Mouse (Mus musculus) limb, embryonic 10.5 days (tissue): Measurements from ENCODE around the gene Mamstr. TPM values are rescaled to one million over a fixed set of nuclear protein-coding genes. Genes with fewer than 3 reads are reported as not detected.

Experiments
- DNase-seq: peaks from one replicate; pipeline ENCODE4 v3.0.0-alpha.2; 2017; ENCODE audit warnings: low spot score
- H3K27ac ChIP-seq: fragments of 300-500 bp; sonication (generic); 2 replicates; pipeline ENCODE4 v1.5.1; 2016; ENCODE audit warnings: mild to moderate bottlenecking
- H3K27me3 ChIP-seq: fragments of 300-500 bp; sonication (generic); 2 replicates; pipeline ENCODE4 v1.6.1; 2016; ENCODE audit warnings: low read depth, mild to moderate bottlenecking; ENCODE audit not compliant: poor library complexity, severe bottlenecking
- H3K36me3 ChIP-seq: fragments of 300-500 bp; sonication (generic); 2 replicates; pipeline ENCODE4 v1.6.1; 2016; ENCODE audit warnings: mild to moderate bottlenecking, moderate library complexity
- H3K4me1 ChIP-seq: fragments of 300-500 bp; sonication (generic); 2 replicates; pipeline ENCODE4 v1.6.1; 2016
- H3K4me3 ChIP-seq: fragments of 300-500 bp; sonication (generic); 2 replicates; pipeline ENCODE4 v1.5.1; 2016; ENCODE audit warnings: mild to moderate bottlenecking, moderate library complexity
- H3K9me3 ChIP-seq: fragments of 300-500 bp; sonication (generic); replicated peaks from 2 replicates; pipeline ENCODE4 v1.6.1; 2016; ENCODE audit warnings: mild to moderate bottlenecking
- WGBS: fragments of 180-500 bp; shearing (Covaris S2); methylation state at CpG from one replicate; pipeline ENCODE4 v1.1.7; 2016; 5-methylcytosine and 5-hydroxymethylcytosine counted together
- polyA plus RNA-seq: library from polyadenylated mRNA; unstranded; fragments of >200 nt; fragmentation: Nextera tagmentation; extraction: Ambion mirVana; gene quantifications from 2 replicates; pipeline ENCODE4 v1.2.1, GENCODE M21; 2016

Gene Mamstr
- polyA plus RNA-seq, 1 experiment from 2014 or later: 3.2 TPM

- no peak within 1 kb of the TSS for H3K4me3 ChIP-seq
- peaks cover 30% of the 10 kb centered on the region for H3K4me1 ChIP-seq
- WGBS: 90% methylated on average over 50 of the region's 50 CpGs
- H3K9me3 ChIP-seq: no peaks in the 10 kb centered on the region
- H3K36me3 ChIP-seq: no peaks in the 10 kb centered on the region
- no peak for DNase-seq
- peak within 1 kb of the TSS; percentile 76 for H3K27ac ChIP-seq
- peaks cover 14% of the 10 kb centered on the region for H3K27me3 ChIP-seq
These were observed 54.3 kb downstream of the Mamstr start, which contains the start of gene Sec1 for GRCm38 (mm10) chr7:45693921-45694591. Gene Sec1 (minus strand): TSS chr7:45694402.

GRCm38 (mm10) chr7:45695098-45695497 lies 55.3 kb downstream of the Mamstr start:
- WGBS: 14% methylated on average over 6 of the region's 6 CpGs
- peak; percentile 76 for DNase-seq
- peaks cover 39% of the 10 kb centered on the region for H3K4me1 ChIP-seq

More at GRCm38 (mm10) chr7:45695098-45695497, 55.3 kb downstream of the Mamstr start:
- no peak overlapping the region for H3K4me3 ChIP-seq
- no peaks in the 10 kb centered on the region for H3K36me3 ChIP-seq
- H3K27me3 ChIP-seq: peaks cover 25% of the 10 kb centered on the region
- no peaks in the 10 kb centered on the region for H3K9me3 ChIP-seq
- peak overlapping the region; percentile 76 for H3K27ac ChIP-seq

Other genes with a start within 250 kb of the Mamstr start
- gene Snrnp70, start 244.2 kb upstream of the Mamstr start, polyA plus RNA-seq: 305 and 308 TPM in 2 replicates
- 0.06 TPM in 1 of 2 replicates, not detected in the other for gene Kcna7, start 234.3 kb upstream of the Mamstr start, polyA plus RNA-seq
- gene Ntf5, start 226.3 kb upstream of the Mamstr start, polyA plus RNA-seq: 2.1 and 2.2 TPM in 2 replicates
- gene Lhb, start 219.2 kb upstream of the Mamstr start, polyA plus RNA-seq: not detected in 2 replicates
- gene Gys1, start 205.1 kb upstream of the Mamstr start, polyA plus RNA-seq: 42.6 and 44.9 TPM in 2 replicates
- 228 and 283 TPM in 2 replicates for gene Ruvbl2, start 201.9 kb upstream of the Mamstr start, polyA plus RNA-seq
- 5,063 and 5,416 TPM in 2 replicates for gene Ftl1, start 180.1 kb upstream of the Mamstr start, polyA plus RNA-seq
- gene Bax, start 173.1 kb upstream of the Mamstr start, polyA plus RNA-seq: 248 and 297 TPM in 2 replicates
- 1.8 and 2.2 TPM in 2 replicates for gene Tulp2, start 158.1 kb upstream of the Mamstr start, polyA plus RNA-seq
- gene Gm45808, start 153.2 kb upstream of the Mamstr start, polyA plus RNA-seq: not detected in 2 replicates
- 4.9 and 5.8 TPM in 2 replicates for gene Dhdh, start 151.2 kb upstream of the Mamstr start, polyA plus RNA-seq
- 116 and 125 TPM in 2 replicates for gene Nucb1, start 129.6 kb upstream of the Mamstr start, polyA plus RNA-seq
- gene Ppp1r15a, start 113.7 kb upstream of the Mamstr start, polyA plus RNA-seq: 22.4 and 25.7 TPM in 2 replicates
- gene Plekha4, start 113.6 kb upstream of the Mamstr start, polyA plus RNA-seq: 0.43 and 1.0 TPM in 2 replicates
- 1.0 and 1.1 TPM in 2 replicates for gene Hsd17b14, start 85.1 kb upstream of the Mamstr start, polyA plus RNA-seq
- 65.8 and 68.0 TPM in 2 replicates for gene Bcat2, start 69.8 kb upstream of the Mamstr start, polyA plus RNA-seq
- gene Fgf21, start 24.5 kb upstream of the Mamstr start, polyA plus RNA-seq: not detected in 2 replicates
- gene Fut1, start 22.7 kb upstream of the Mamstr start, polyA plus RNA-seq: not detected in 2 replicates
- 0.24 TPM in 1 of 2 replicates, not detected in the other for gene Izumo1, start 18.2 kb upstream of the Mamstr start, polyA plus RNA-seq
- 8.0 and 8.3 TPM in 2 replicates for gene Rasip1, start 12.5 kb upstream of the Mamstr start, polyA plus RNA-seq
- gene Fut2, start 26.4 kb downstream of the Mamstr start, polyA plus RNA-seq: 0.16 and 0.21 TPM in 2 replicates
- 0.16 and 0.39 TPM in 2 replicates for gene Ntn5, start 44.0 kb downstream of the Mamstr start, polyA plus RNA-seq
- 0.54 and 0.83 TPM in 2 replicates for gene Sec1, start 54.4 kb downstream of the Mamstr start, polyA plus RNA-seq
- gene Car11, start 59.9 kb downstream of the Mamstr start, polyA plus RNA-seq: 2.2 and 4.9 TPM in 2 replicates
- gene Dbp, start 65.1 kb downstream of the Mamstr start, polyA plus RNA-seq: 3.7 and 4.7 TPM in 2 replicates
- gene Rpl18, start 75.5 kb downstream of the Mamstr start, polyA plus RNA-seq: 1,218 and 1,459 TPM in 2 replicates
- gene Sphk2, start 78.0 kb downstream of the Mamstr start, polyA plus RNA-seq: 45.5 and 49.3 TPM in 2 replicates
- gene Fam83e, start 81.2 kb downstream of the Mamstr start, polyA plus RNA-seq: 2.1 and 2.4 TPM in 2 replicates
- not detected in 2 replicates for gene Spaca4, start 85.8 kb downstream of the Mamstr start, polyA plus RNA-seq
- 2.2 and 3.2 TPM in 2 replicates for gene Lmtk3, start 143.8 kb downstream of the Mamstr start, polyA plus RNA-seq
- gene Sult2b1, start 144.7 kb downstream of the Mamstr start, polyA plus RNA-seq: 1.8 and 2.1 TPM in 2 replicates
- 170 TPM in 2 replicates for gene Cyth2, start 174.6 kb downstream of the Mamstr start, polyA plus RNA-seq
- 1.2 and 1.4 TPM in 2 replicates for gene Kcnj14, start 184.8 kb downstream of the Mamstr start, polyA plus RNA-seq
- 116 and 156 TPM in 2 replicates for gene Grwd1, start 191.0 kb downstream of the Mamstr start, polyA plus RNA-seq
- 36.8 and 41.2 TPM in 2 replicates for gene Kdelr1, start 232.8 kb downstream of the Mamstr start, polyA plus RNA-seq
- 0.09 and 0.10 TPM in 2 replicates for gene Grin2d, start 238.4 kb downstream of the Mamstr start, polyA plus RNA-seq